Mouse (Mus musculus) CH12.LX (cell line): ENCODE measurements around the gene Shpk.

ENCODE experiments used
- CTCF ChIP-seq, 2 experiments: IDR thresholded peaks in 1 of 2; conservative IDR thresholded peaks in 1 of 2; 2 replicates each; pipeline ENCODE4 v1.5.1; 2011 to 2012; ENCODE audit warnings: low read depth in 2 of 2, low read length in 2 of 2, improper control_type of control experiment in 1 of 2, inconsistent platforms in 1 of 2, mild to moderate bottlenecking in 1 of 2, moderate library complexity in 1 of 2
- JUND ChIP-seq: conservative IDR thresholded peaks from 2 replicates; pipeline ENCODE4 v1.6.1; 2011; ENCODE audit warnings: low read depth, low read length, improper control_type of control experiment
- KAT2A ChIP-seq: IDR thresholded peaks from 2 replicates; pipeline ENCODE4 v1.6.1; 2012; ENCODE audit warnings: low read length, improper control_type of control experiment, inconsistent platforms; ENCODE audit not compliant: insufficient replicate concordance
- MAX ChIP-seq: IDR thresholded peaks from 2 replicates; pipeline ENCODE4 v1.6.1; 2011; ENCODE audit warnings: low read length, improper control_type of control experiment
- MYC ChIP-seq: IDR thresholded peaks from 2 replicates; pipeline ENCODE4 v1.6.1; 2011; ENCODE audit warnings: low read depth, mild to moderate bottlenecking, improper control_type of control experiment, low read length
- NRF1 ChIP-seq: IDR thresholded peaks from 2 replicates; pipeline ENCODE4 v1.6.1; 2014; ENCODE audit warnings: low read depth, mild to moderate bottlenecking, inconsistent platforms, low read length, improper control_type of control experiment, moderate library complexity
- POLR2A ChIP-seq: IDR thresholded peaks from 2 replicates; pipeline ENCODE4 v1.6.1; 2011; ENCODE audit warnings: low read depth, mild to moderate bottlenecking, improper control_type of control experiment, low read length
- RCOR1 ChIP-seq: conservative IDR thresholded peaks from 2 replicates; pipeline ENCODE4 v1.6.1; 2012; ENCODE audit warnings: low read depth, mild to moderate bottlenecking, inconsistent platforms, low read length, improper control_type of control experiment
- SIN3A ChIP-seq: IDR thresholded peaks from 2 replicates; pipeline ENCODE4 v1.6.1; 2012; ENCODE audit warnings: low read length, improper control_type of control experiment, inconsistent platforms

DNA sequence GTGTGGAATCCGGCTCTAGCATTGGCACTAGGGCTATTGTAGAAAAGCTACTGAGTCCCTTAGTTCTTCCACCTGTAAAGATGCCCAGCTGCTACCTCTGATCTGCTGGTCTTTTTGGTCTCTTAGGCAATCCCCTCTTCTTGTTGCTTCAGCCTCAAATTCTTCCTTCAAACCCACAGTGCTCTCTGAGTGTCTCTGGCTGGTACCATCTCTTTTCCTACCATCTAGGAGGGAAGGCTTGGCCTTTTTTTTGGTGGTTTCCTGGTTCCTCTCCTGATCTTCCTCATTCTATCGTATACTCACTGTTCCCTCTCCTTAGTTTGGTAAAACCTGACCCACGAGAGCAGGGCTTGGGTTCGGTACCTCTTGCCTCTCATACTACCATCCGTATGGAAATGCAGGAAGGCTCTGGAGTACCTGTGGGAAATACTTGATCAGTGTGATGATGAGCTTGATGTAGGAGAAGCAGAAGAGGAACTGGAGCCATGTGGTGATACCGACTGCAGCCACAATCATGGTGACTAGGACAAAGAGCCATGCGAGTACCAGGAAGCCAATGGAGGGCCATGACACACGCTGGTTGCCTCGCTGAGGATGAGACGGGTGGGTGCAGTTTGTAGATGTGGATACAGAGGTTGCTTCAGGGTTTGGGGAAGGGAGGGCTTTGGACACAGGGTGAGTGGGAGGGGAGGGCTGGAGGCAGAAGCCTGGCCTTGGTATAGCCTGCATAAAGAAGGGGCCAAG lies 13.2 kb upstream of the Shpk start:
- no peak for TF ChIP-seq CTCF (conservative IDR thresholded peaks at IDR 0.05 in 1 of 2, IDR thresholded peaks at IDR 0.05 in 1 of 2; ENCODE audit: low read depth in 2 of 2, low read length in 2 of 2)
- TF ChIP-seq JUND: no peak
- no peak for TF ChIP-seq KAT2A
- TF ChIP-seq SIN3A: no peak
- no peak for TF ChIP-seq MYC
- TF ChIP-seq NRF1: no peak
- TF ChIP-seq RCOR1: no peak
- TF ChIP-seq MAX: no peak
- no peak for TF ChIP-seq POLR2A
